Mouse (Mus musculus): ENCODE measurements around the gene Ckmt2.

- TF ChIP-seq CTCF (conservative IDR thresholded peaks at IDR 0.05; ENCODE audit: low read length) (no peak), NANOG (IDR thresholded peaks at IDR 0.05; ENCODE audit: borderline replicate concordance, low read length) (no peak), POU5F1 (IDR thresholded peaks at IDR 0.05; ENCODE audit: borderline replicate concordance, low read length) (no peak)
Measured at GRCm38 (mm10) chr13:91911652-91912051, 35.0 kb upstream of the Ckmt2 start.

Data from E14TG2a.4 (cell line).